Mouse (Mus musculus) hindbrain, embryonic 15.5 days (tissue): ENCODE data around the gene Kiss1. TPM values are rescaled to one million over a fixed set of nuclear protein-coding genes. Genes with fewer than 3 reads are reported as not detected.

Source experiments
- ATAC-seq: fragments of 200-750 bp; cut with Nextera tagmentation; 2 replicates; pipeline ENCODE4 v1.8.0; 2017; ENCODE audit warnings: low read depth, moderate number of reproducible peaks, moderate TSS enrichment; ENCODE audit not compliant: low FRiP score
- H3K27ac ChIP-seq: fragments of 300-500 bp; sonication (generic); replicated peaks from 2 replicates; pipeline ENCODE4 v1.5.1; 2015; ENCODE audit warnings: mild to moderate bottlenecking, inconsistent platforms
- H3K27me3 ChIP-seq: fragments of 300-500 bp; sonication (generic); 2 replicates; pipeline ENCODE4 v1.6.1; 2015; ENCODE audit warnings: control low read depth, inconsistent platforms
- H3K36me3 ChIP-seq: fragments of 300-500 bp; sonication (generic); 2 replicates; pipeline ENCODE4 v1.6.1; 2015; ENCODE audit warnings: control low read depth, inconsistent platforms
- H3K4me1 ChIP-seq: fragments of 300-500 bp; sonication (generic); replicated peaks from 2 replicates; pipeline ENCODE4 v1.6.1; 2015; ENCODE audit warnings: control low read depth, inconsistent platforms
- H3K4me2 ChIP-seq: fragments of 300-500 bp; sonication (generic); 2 replicates; pipeline ENCODE4 v1.6.1; 2015; ENCODE audit warnings: moderate library complexity, mild to moderate bottlenecking, inconsistent platforms
- H3K4me3 ChIP-seq: fragments of 300-500 bp; sonication (generic); 2 replicates; pipeline ENCODE4 v1.5.1; 2015; ENCODE audit warnings: mild to moderate bottlenecking, inconsistent platforms
- H3K9ac ChIP-seq: fragments of 300-500 bp; sonication (generic); 2 replicates; pipeline ENCODE4 v1.6.1; 2015; ENCODE audit warnings: inconsistent platforms
- H3K9me3 ChIP-seq: fragments of 300-500 bp; sonication (generic); 2 replicates; pipeline ENCODE4 v1.6.1; 2016; ENCODE audit warnings: control low read depth, inconsistent platforms
- WGBS: fragments of 180-500 bp; shearing (Covaris S2); methylation state at CpG from one replicate; pipeline ENCODE4 v1.1.7; 2015; 5-methylcytosine and 5-hydroxymethylcytosine counted together
- polyA plus RNA-seq: library from polyadenylated mRNA; unstranded; fragments of >200 nt; fragmentation: Nextera tagmentation; extraction: Ambion mirVana; gene quantifications from 2 replicates; pipeline ENCODE4 v1.2.1, GENCODE M21; 2015

Kiss1 gene
- polyA plus RNA-seq, 1 experiment from 2014 or later = 0.34 TPM

GRCm38 (mm10) chr1:133296376-133296775 is 25.3 kb upstream of the Kiss1 start:
- 76% methylated on average over 9 of the region's 9 CpGs for WGBS
- H3K27ac ChIP-seq = no peak overlapping the region
- H3K4me3 ChIP-seq = no peak overlapping the region
- H3K9ac ChIP-seq = no peak overlapping the region
- no peaks in the 10 kb centered on the region for H3K27me3 ChIP-seq
- ATAC-seq = 0 out of 2 replicates have a peak, but pooled peaks have one; percentile 20
- H3K4me2 ChIP-seq = no peak overlapping the region
- no peaks in the 10 kb centered on the region for H3K9me3 ChIP-seq
- peaks cover 8% of the 10 kb centered on the region for H3K4me1 ChIP-seq
- peaks cover 36% of the 10 kb centered on the region for H3K36me3 ChIP-seq

- Histone ChIP-seq H3K9me3 (no peaks in the 10 kb centered on the region), H3K4me2 (no peak overlapping the region), H3K27ac (no peak overlapping the region), H3K9ac (no peak overlapping the region), H3K4me3 (no peak overlapping the region), H3K4me1 (peaks cover 14% of the 10 kb centered on the region), H3K27me3 (no peaks in the 10 kb centered on the region), H3K36me3 (peaks cover 28% of the 10 kb centered on the region)
- no peak for ATAC-seq
- WGBS = 40% methylated on average over 14 of the region's 14 CpGs
Measured at GRCm38 (mm10) chr1:133298816-133299215, 22.9 kb upstream of the Kiss1 start.

- H3K4me3 ChIP-seq = no peak overlapping the region
- no peak for ATAC-seq
- no peaks in the 10 kb centered on the region for H3K27me3 ChIP-seq
- no peak overlapping the region for H3K27ac ChIP-seq
- H3K36me3 ChIP-seq = peaks cover 17% of the 10 kb centered on the region
- no peak overlapping the region for H3K4me2 ChIP-seq
- no peaks in the 10 kb centered on the region for H3K9me3 ChIP-seq
- H3K9ac ChIP-seq = no peak overlapping the region
- peaks cover 23% of the 10 kb centered on the region for H3K4me1 ChIP-seq
- 30% methylated on average over 3 of the region's 3 CpGs for WGBS
Measured at GRCm38 (mm10) chr1:133302540-133302939, 19.1 kb upstream of the Kiss1 start.

- H3K4me3 ChIP-seq = no peak overlapping the region
- under 1% methylated on average over 4 of the region's 4 CpGs for WGBS
- H3K4me1 ChIP-seq = peaks cover 21% of the 10 kb centered on the region
- no peaks in the 10 kb centered on the region for H3K27me3 ChIP-seq
- H3K27ac ChIP-seq = no peak overlapping the region
- ATAC-seq = no peak
- H3K36me3 ChIP-seq = no peaks in the 10 kb centered on the region
- no peak overlapping the region for H3K4me2 ChIP-seq
- no peak overlapping the region for H3K9ac ChIP-seq
- H3K9me3 ChIP-seq = no peaks in the 10 kb centered on the region
Measured at GRCm38 (mm10) chr1:133306842-133307241, 14.8 kb upstream of the Kiss1 start.

GRCm38 (mm10) chr1:133307318-133307717 is 14.4 kb upstream of the Kiss1 start:
- 13% methylated on average over 6 of the region's 6 CpGs for WGBS
- H3K9me3 ChIP-seq = no peaks in the 10 kb centered on the region
- no peak overlapping the region for H3K27ac ChIP-seq
- H3K36me3 ChIP-seq = no peaks in the 10 kb centered on the region
- no peak overlapping the region for H3K4me2 ChIP-seq
- H3K9ac ChIP-seq = no peak overlapping the region
- H3K27me3 ChIP-seq = no peaks in the 10 kb centered on the region
- no peak overlapping the region for H3K4me3 ChIP-seq
- no peak for ATAC-seq
- peaks cover 20% of the 10 kb centered on the region for H3K4me1 ChIP-seq

- Histone ChIP-seq H3K4me1 (peaks cover 24% of the 10 kb centered on the region), H3K36me3 (no peaks in the 10 kb centered on the region), H3K27ac (no peak within 1 kb of the TSS), H3K4me2 (no peak within 1 kb of the TSS), H3K4me3 (no peak within 1 kb of the TSS), H3K9ac (no peak within 1 kb of the TSS), H3K9me3 (no peaks in the 10 kb centered on the region), H3K27me3 (no peaks in the 10 kb centered on the region)
- ATAC-seq = no peak
- 58% methylated on average over 14 of the region's 14 CpGs for WGBS
Measured at GRCm38 (mm10) chr1:133309652-133310267, 11.9 kb upstream of the Kiss1 start, which contains the start of gene Golt1a. Golt1a (plus strand) TSS chr1:133309800.

- H3K4me1 ChIP-seq = peaks cover 24% of the 10 kb centered on the region
- H3K36me3 ChIP-seq = no peaks in the 10 kb centered on the region
- H3K9ac ChIP-seq = no peak overlapping the region
- no peak overlapping the region for H3K27ac ChIP-seq
- H3K27me3 ChIP-seq = no peaks in the 10 kb centered on the region
- H3K9me3 ChIP-seq = no peaks in the 10 kb centered on the region
- ATAC-seq = no peak
- no peak overlapping the region for H3K4me2 ChIP-seq
- 57% methylated on average over 4 of the region's 4 CpGs for WGBS
- no peak overlapping the region for H3K4me3 ChIP-seq
Measured at GRCm38 (mm10) chr1:133311240-133311639, 10.4 kb upstream of the Kiss1 start.

GRCm38 (mm10) chr1:133311946-133312345 is 9.7 kb upstream of the Kiss1 start:
- 14% methylated on average over 10 of the region's 10 CpGs for WGBS
- Histone ChIP-seq H3K4me3 (no peak overlapping the region), H3K4me1 (peaks cover 22% of the 10 kb centered on the region), H3K27ac (no peak overlapping the region), H3K9ac (no peak overlapping the region), H3K9me3 (no peaks in the 10 kb centered on the region), H3K4me2 (peak overlapping the region; percentile 23), H3K27me3 (no peaks in the 10 kb centered on the region), H3K36me3 (no peaks in the 10 kb centered on the region)
- peak; percentile 63 for ATAC-seq

- no peak overlapping the region for H3K27ac ChIP-seq
- H3K36me3 ChIP-seq = no peaks in the 10 kb centered on the region
- H3K9ac ChIP-seq = no peak overlapping the region
- no peaks in the 10 kb centered on the region for H3K27me3 ChIP-seq
- H3K9me3 ChIP-seq = no peaks in the 10 kb centered on the region
- H3K4me2 ChIP-seq = no peak overlapping the region
- ATAC-seq = no peak
- peaks cover 16% of the 10 kb centered on the region for H3K4me1 ChIP-seq
- H3K4me3 ChIP-seq = no peak overlapping the region
- WGBS = 27% methylated on average over 8 of the region's 8 CpGs
Measured at GRCm38 (mm10) chr1:133314364-133314763, 7.3 kb upstream of the Kiss1 start.

GRCm38 (mm10) chr1:133315775-133316174 is 5.9 kb upstream of the Kiss1 start:
- 86% methylated on average over 6 of the region's 6 CpGs for WGBS

GRCm38 (mm10) chr1:133316577-133316976 is 5.1 kb upstream of the Kiss1 start:
- ATAC-seq = no peak

More at GRCm38 (mm10) chr1:133315775-133316174, 5.9 kb upstream of the Kiss1 start:
- H3K4me2 ChIP-seq = no peak overlapping the region
- no peak overlapping the region for H3K4me3 ChIP-seq
- H3K36me3 ChIP-seq = no peaks in the 10 kb centered on the region
- no peaks in the 10 kb centered on the region for H3K27me3 ChIP-seq
- H3K27ac ChIP-seq = no peak overlapping the region
- peaks cover 16% of the 10 kb centered on the region for H3K4me1 ChIP-seq
- no peaks in the 10 kb centered on the region for H3K9me3 ChIP-seq
- ATAC-seq = no peak
- no peak overlapping the region for H3K9ac ChIP-seq

GRCm38 (mm10) chr1:133317149-133317548 is 4.5 kb upstream of the Kiss1 start:
- Histone ChIP-seq H3K4me1 (peaks cover 6% of the 10 kb centered on the region), H3K27ac (no peak overlapping the region), H3K36me3 (no peaks in the 10 kb centered on the region), H3K9me3 (no peaks in the 10 kb centered on the region), H3K4me2 (no peak overlapping the region), H3K4me3 (no peak overlapping the region), H3K27me3 (no peaks in the 10 kb centered on the region), H3K9ac (no peak overlapping the region)
- WGBS = 86% methylated on average over 1 of the region's 1 CpGs
- ATAC-seq = no peak

More at GRCm38 (mm10) chr1:133316577-133316976, 5.1 kb upstream of the Kiss1 start:
- Histone ChIP-seq H3K4me2 (no peak overlapping the region), H3K4me3 (no peak overlapping the region), H3K4me1 (peaks cover 12% of the 10 kb centered on the region), H3K27me3 (no peaks in the 10 kb centered on the region), H3K9ac (no peak overlapping the region), H3K9me3 (no peaks in the 10 kb centered on the region), H3K27ac (no peak overlapping the region), H3K36me3 (no peaks in the 10 kb centered on the region)
- 88% methylated on average over 4 of the region's 4 CpGs for WGBS

GRCm38 (mm10) chr1:133323333-133323732 is 1.7 kb downstream of the Kiss1 start:
- H3K9ac ChIP-seq = no peak overlapping the region
- 0 out of 2 replicates have a peak, but pooled peaks have one; percentile 6 for ATAC-seq

More at GRCm38 (mm10) chr1:133323333-133323732, 1.7 kb downstream of the Kiss1 start:
- Histone ChIP-seq H3K4me2 (no peak overlapping the region), H3K27me3 (no peaks in the 10 kb centered on the region), H3K9me3 (no peaks in the 10 kb centered on the region), H3K36me3 (no peaks in the 10 kb centered on the region), H3K27ac (no peak overlapping the region), H3K4me3 (no peak overlapping the region), H3K4me1 (no peaks in the 10 kb centered on the region; the same call in 1 of the 2 replicates)
- WGBS = 33% methylated on average over 5 of the region's 5 CpGs
